Mouse (Mus musculus): Measurements from ENCODE around the gene Slc8a3. TPM values are rescaled to one million over a fixed set of nuclear protein-coding genes. Genes with fewer than 3 reads are reported as not detected.

Slc8a3 gene
- polyA plus RNA-seq, 1 experiment from 2014 or later: 0.16 TPM

DNA sequence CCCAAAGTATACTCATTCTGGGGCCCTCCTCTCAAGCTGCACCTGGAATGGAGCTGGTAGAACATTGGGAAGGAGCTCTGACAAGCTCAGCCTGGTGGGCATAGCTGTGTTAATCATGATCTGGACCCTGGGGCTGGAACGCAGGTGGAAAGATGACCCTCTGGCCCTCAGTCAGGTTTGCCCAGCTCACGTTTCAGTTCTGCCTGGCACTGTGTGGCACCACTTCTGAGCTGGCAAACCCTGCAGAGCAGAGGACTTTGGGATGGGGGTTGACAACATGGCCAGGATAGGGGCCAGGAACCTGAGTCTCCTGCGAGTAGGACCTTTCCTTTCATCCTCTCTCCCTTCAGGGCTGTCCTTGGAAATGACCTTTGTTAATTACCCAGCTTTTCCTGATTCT lies 146.3 kb downstream of the Slc8a3 start:
- no peaks in the 10 kb centered on the region for H3K9me3 ChIP-seq (replicated peaks; ENCODE audit: control insufficient read depth, low read length)
- no peak for ATAC-seq (replicated peaks; ENCODE audit: insufficient number of reproducible peaks, low FRiP score, low TSS enrichment)
- 74% methylated on average over 3 of the region's 3 CpGs for WGBS (ENCODE audit: insufficient replicate concordance)
- H3K4me2 ChIP-seq: no peak overlapping the region
- H3K36me3 ChIP-seq (ENCODE audit: control insufficient read depth, insufficient read depth, low read length): no peaks in the 10 kb centered on the region
- no peak overlapping the region for H3K27ac ChIP-seq (ENCODE audit: low read depth, low read length)
- no peak overlapping the region for H3K9ac ChIP-seq (ENCODE audit: low read depth, low read length)
- H3K4me1 ChIP-seq (ENCODE audit: control insufficient read depth, insufficient read depth, low read length): no peaks in the 10 kb centered on the region
- no peaks in the 10 kb centered on the region for H3K27me3 ChIP-seq (ENCODE audit: control insufficient read depth, insufficient read depth, low read length)
- H3K4me3 ChIP-seq (ENCODE audit: low read depth, low read length): no peak overlapping the region

DNA sequence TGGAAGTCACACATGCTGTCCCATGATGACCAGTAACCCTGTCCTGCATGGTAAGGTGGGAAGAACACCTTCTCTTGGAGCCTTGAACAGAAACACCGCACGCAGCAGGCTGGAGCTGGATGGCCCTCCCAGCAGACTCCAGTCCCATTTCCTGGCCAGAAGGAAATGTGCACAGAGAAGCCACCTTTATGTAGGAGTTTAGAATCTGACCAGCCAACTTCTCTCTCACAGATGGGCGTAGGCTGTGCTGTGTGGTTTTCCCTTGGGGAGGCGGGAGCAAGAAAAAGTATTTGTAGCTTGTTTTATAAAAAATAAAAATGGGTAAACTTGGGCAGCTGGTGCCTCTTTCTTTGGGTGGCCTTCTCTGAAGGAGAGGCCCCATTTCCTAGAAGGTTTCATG lies 146.9 kb downstream of the Slc8a3 start:
- no peak overlapping the region for H3K4me2 ChIP-seq
- no peak overlapping the region for H3K27ac ChIP-seq (ENCODE audit: low read depth, low read length)
- H3K9me3 ChIP-seq (replicated peaks; ENCODE audit: control insufficient read depth, low read length): no peaks in the 10 kb centered on the region
- no peak overlapping the region for H3K4me3 ChIP-seq (ENCODE audit: low read depth, low read length)
- WGBS (ENCODE audit: insufficient replicate concordance): 88% methylated on average over 4 of the region's 4 CpGs
- H3K36me3 ChIP-seq (ENCODE audit: control insufficient read depth, insufficient read depth, low read length): no peaks in the 10 kb centered on the region
- no peaks in the 10 kb centered on the region for H3K4me1 ChIP-seq (ENCODE audit: control insufficient read depth, insufficient read depth, low read length)
- no peaks in the 10 kb centered on the region for H3K27me3 ChIP-seq (ENCODE audit: control insufficient read depth, insufficient read depth, low read length)
- no peak for ATAC-seq (replicated peaks; ENCODE audit: insufficient number of reproducible peaks, low FRiP score, low TSS enrichment)
- H3K9ac ChIP-seq (ENCODE audit: low read depth, low read length): no peak overlapping the region

DNA sequence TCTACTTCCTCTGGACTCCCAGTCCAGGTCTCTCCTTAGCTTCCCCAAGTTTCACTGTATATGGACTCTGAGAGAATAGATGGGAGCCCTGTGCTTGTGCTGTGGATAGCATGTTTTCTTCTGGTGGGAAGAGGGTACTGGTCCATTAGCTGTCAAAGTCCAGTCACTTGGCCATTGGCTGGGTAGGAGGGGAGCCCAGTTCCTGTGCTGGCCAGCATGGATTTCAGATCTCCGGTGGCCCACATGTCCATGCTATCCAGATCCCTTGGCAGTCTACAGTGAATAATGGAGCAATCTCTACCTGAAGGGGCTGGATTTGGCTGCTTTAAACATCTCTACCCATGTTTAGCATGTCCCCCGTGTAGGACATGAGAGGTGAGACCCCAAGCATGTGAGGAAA lies 148.0 kb downstream of the Slc8a3 start:
- Histone ChIP-seq H3K36me3 (ENCODE audit: control insufficient read depth, insufficient read depth, low read length) (no peaks in the 10 kb centered on the region), H3K9me3 (replicated peaks; ENCODE audit: control insufficient read depth, low read length) (no peaks in the 10 kb centered on the region), H3K27me3 (ENCODE audit: control insufficient read depth, insufficient read depth, low read length) (no peaks in the 10 kb centered on the region), H3K4me1 (ENCODE audit: control insufficient read depth, insufficient read depth, low read length) (no peaks in the 10 kb centered on the region), H3K9ac (ENCODE audit: low read depth, low read length) (no peak overlapping the region), H3K4me2 (no peak overlapping the region), H3K27ac (ENCODE audit: low read depth, low read length) (no peak overlapping the region), H3K4me3 (ENCODE audit: low read depth, low read length) (no peak overlapping the region)
- WGBS (ENCODE audit: insufficient replicate concordance): 68% methylated on average over 2 of the region's 2 CpGs
- no peak for ATAC-seq (replicated peaks; ENCODE audit: insufficient number of reproducible peaks, low FRiP score, low TSS enrichment)

DNA sequence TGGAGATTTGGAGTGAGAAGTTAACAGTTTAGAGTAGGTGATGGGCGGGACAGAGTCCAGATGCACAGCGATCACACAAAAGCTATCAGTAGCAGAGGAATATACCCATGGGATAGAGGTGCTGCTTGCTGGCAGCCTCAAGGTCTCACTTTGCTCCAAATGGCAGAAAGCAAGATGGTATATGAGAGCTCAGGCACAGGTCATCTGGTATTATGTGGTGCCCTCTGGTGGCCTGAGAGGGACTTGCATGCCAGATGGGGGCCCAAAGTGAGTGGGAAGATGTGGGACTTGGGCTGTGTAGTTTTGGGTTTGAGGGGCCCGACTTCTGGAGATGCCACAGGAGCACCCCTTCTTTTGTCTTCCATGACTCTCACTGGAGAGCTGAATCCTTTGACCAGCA lies 150.9 kb downstream of the Slc8a3 start:
- Histone ChIP-seq H3K4me3 (ENCODE audit: low read depth, low read length) (no peak overlapping the region), H3K27me3 (ENCODE audit: control insufficient read depth, insufficient read depth, low read length) (no peaks in the 10 kb centered on the region), H3K27ac (ENCODE audit: low read depth, low read length) (no peak overlapping the region), H3K36me3 (ENCODE audit: control insufficient read depth, insufficient read depth, low read length) (no peaks in the 10 kb centered on the region), H3K9me3 (replicated peaks; ENCODE audit: control insufficient read depth, low read length) (no peaks in the 10 kb centered on the region), H3K4me1 (ENCODE audit: control insufficient read depth, insufficient read depth, low read length) (no peaks in the 10 kb centered on the region), H3K9ac (ENCODE audit: low read depth, low read length) (no peak overlapping the region), H3K4me2 (no peak overlapping the region)
- no peak for ATAC-seq (replicated peaks; ENCODE audit: insufficient number of reproducible peaks, low FRiP score, low TSS enrichment)
- 47% methylated on average over 3 of the region's 3 CpGs for WGBS (ENCODE audit: insufficient replicate concordance)

DNA sequence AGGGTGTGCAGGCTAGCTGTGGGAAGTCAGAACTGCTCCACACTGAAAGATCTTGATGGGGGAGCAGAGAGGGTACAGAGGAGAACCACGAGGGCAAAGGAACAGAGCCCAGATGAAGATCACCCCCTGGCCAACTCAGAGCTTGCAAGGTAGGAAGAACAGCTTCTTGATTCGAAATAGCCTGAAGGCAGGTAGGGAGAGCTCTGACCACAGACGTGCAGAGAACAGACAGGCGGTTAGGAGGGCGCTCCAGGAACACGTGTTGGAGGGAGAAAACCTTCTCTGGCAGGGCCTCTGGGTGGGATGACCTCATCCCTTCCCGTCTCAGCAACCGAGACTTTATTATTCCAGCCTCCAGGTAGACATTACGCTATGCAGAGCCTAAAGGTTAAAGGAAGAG lies 157.7 kb downstream of the Slc8a3 start:
- H3K36me3 ChIP-seq (ENCODE audit: control insufficient read depth, insufficient read depth, low read length): no peaks in the 10 kb centered on the region
- ATAC-seq (replicated peaks; ENCODE audit: insufficient number of reproducible peaks, low FRiP score, low TSS enrichment): no peak
- H3K4me1 ChIP-seq (ENCODE audit: control insufficient read depth, insufficient read depth, low read length): no peaks in the 10 kb centered on the region
- H3K9me3 ChIP-seq (replicated peaks; ENCODE audit: control insufficient read depth, low read length): no peaks in the 10 kb centered on the region
- H3K9ac ChIP-seq (ENCODE audit: low read depth, low read length): no peak overlapping the region
- no peak overlapping the region for H3K4me2 ChIP-seq
- 50% methylated on average over 9 of the region's 9 CpGs for WGBS (ENCODE audit: insufficient replicate concordance)
- no peak overlapping the region for H3K4me3 ChIP-seq (ENCODE audit: low read depth, low read length)
- no peaks in the 10 kb centered on the region for H3K27me3 ChIP-seq (ENCODE audit: control insufficient read depth, insufficient read depth, low read length)
- no peak overlapping the region for H3K27ac ChIP-seq (ENCODE audit: low read depth, low read length)

DNA sequence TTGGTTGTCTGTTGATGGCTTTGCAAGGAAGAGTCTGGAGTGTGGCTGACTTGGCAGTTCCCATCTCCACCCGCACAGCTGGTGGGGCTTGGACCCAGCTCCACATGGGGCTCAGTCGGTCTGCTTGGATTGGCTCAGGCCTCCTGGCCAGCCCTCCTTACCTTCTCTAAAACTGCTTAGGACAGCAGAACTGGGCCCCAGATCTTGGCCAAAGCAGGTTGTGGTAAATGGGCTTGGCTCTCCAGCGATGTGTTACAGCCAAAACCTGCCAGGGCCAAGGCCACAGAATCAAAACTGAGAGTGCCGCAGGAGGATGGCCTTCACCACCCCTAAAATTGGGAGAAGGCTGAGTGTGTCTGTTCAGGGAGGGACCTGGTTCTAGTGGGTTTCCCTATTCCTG lies 159.1 kb downstream of the Slc8a3 start:
- no peaks in the 10 kb centered on the region for H3K4me1 ChIP-seq (ENCODE audit: control insufficient read depth, insufficient read depth, low read length)
- no peak overlapping the region for H3K4me2 ChIP-seq
- no peaks in the 10 kb centered on the region for H3K36me3 ChIP-seq (ENCODE audit: control insufficient read depth, insufficient read depth, low read length)
- WGBS (ENCODE audit: insufficient replicate concordance): 88% methylated on average over 4 of the region's 4 CpGs
- H3K9ac ChIP-seq (ENCODE audit: low read depth, low read length): no peak overlapping the region
- H3K27ac ChIP-seq (ENCODE audit: low read depth, low read length): no peak overlapping the region
- ATAC-seq (replicated peaks; ENCODE audit: insufficient number of reproducible peaks, low FRiP score, low TSS enrichment): no peak
- no peak overlapping the region for H3K4me3 ChIP-seq (ENCODE audit: low read depth, low read length)
- H3K27me3 ChIP-seq (ENCODE audit: control insufficient read depth, insufficient read depth, low read length): no peaks in the 10 kb centered on the region
- no peaks in the 10 kb centered on the region for H3K9me3 ChIP-seq (replicated peaks; ENCODE audit: control insufficient read depth, low read length)

DNA sequence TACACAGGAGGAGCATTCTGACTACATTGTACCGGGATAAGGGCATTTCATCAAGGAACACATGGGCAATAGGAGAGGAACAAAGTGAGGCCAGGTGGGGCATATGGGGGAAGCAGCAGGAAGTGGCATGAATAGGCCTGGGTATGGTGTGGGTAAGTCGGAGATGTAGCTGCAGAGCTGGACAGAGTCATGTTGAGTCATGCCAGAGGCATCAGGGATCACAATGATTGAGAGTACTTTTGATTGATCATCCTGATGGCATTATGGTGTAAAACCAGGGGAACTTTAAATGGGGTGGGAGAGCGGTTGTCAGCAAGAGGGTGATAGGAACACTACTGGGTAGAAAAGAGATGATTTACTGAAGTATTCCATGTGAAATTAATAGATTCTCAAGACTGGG lies 160.0 kb downstream of the Slc8a3 start:
- H3K9me3 ChIP-seq (replicated peaks; ENCODE audit: control insufficient read depth, low read length): no peaks in the 10 kb centered on the region
- no peaks in the 10 kb centered on the region for H3K27me3 ChIP-seq (ENCODE audit: control insufficient read depth, insufficient read depth, low read length)
- WGBS (ENCODE audit: insufficient replicate concordance): 79% methylated on average over 3 of the region's 3 CpGs
- no peaks in the 10 kb centered on the region for H3K4me1 ChIP-seq (ENCODE audit: control insufficient read depth, insufficient read depth, low read length)
- H3K27ac ChIP-seq (ENCODE audit: low read depth, low read length): no peak overlapping the region
- H3K4me2 ChIP-seq: no peak overlapping the region
- no peaks in the 10 kb centered on the region for H3K36me3 ChIP-seq (ENCODE audit: control insufficient read depth, insufficient read depth, low read length)
- no peak overlapping the region for H3K9ac ChIP-seq (ENCODE audit: low read depth, low read length)
- no peak for ATAC-seq (replicated peaks; ENCODE audit: insufficient number of reproducible peaks, low FRiP score, low TSS enrichment)
- H3K4me3 ChIP-seq (ENCODE audit: low read depth, low read length): no peak overlapping the region

DNA sequence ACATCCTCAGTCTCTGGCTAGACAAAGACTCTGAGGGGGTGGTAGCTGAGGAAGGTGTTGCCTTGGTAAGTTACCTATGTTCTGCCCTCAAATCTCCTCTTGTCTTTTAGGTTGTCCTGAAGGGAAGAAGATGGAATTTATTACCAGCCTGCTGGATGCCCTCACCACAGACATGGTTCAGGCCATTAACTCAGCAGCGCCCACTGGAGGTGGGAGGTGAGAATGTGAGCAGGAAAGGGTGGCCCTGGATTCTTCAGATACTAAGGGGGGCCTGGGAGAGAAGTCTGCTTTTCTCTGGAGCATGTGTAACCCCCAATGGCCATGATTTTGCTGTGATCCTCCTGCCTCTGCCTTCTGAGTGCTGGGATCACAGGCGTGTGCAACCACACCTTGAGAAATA lies 162.9 kb downstream of the Slc8a3 start:
- Histone ChIP-seq H3K4me3 (ENCODE audit: low read depth, low read length) (no peak overlapping the region), H3K27me3 (ENCODE audit: control insufficient read depth, insufficient read depth, low read length) (no peaks in the 10 kb centered on the region), H3K4me1 (ENCODE audit: control insufficient read depth, insufficient read depth, low read length) (no peaks in the 10 kb centered on the region), H3K27ac (ENCODE audit: low read depth, low read length) (no peak overlapping the region), H3K36me3 (ENCODE audit: control insufficient read depth, insufficient read depth, low read length) (no peaks in the 10 kb centered on the region), H3K4me2 (no peak overlapping the region), H3K9ac (ENCODE audit: low read depth, low read length) (no peak overlapping the region), H3K9me3 (replicated peaks; ENCODE audit: control insufficient read depth, low read length) (no peaks in the 10 kb centered on the region)
- WGBS (ENCODE audit: insufficient replicate concordance): 82% methylated on average over 2 of the region's 2 CpGs
- no peak for ATAC-seq (replicated peaks; ENCODE audit: insufficient number of reproducible peaks, low FRiP score, low TSS enrichment)

DNA sequence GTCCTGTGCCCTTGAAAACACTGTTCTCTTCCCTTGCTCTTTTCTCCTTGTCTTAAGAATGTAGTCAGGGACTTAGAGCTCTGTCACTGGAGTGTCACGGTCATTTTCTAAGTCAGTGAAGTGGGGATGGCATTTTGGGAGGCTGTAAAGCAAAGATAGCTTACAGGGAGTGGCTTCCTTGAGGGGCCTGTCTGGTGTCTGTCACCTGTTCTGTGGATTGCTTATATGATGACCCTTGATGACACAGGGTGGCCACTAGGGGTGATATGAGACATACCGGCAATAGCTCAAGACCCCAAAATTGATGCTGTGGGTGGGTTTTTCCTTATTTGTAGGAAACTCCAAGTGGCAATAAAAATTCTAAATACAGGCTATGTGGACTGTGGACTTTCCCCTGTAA lies 164.5 kb downstream of the Slc8a3 start:
- no peaks in the 10 kb centered on the region for H3K27me3 ChIP-seq (ENCODE audit: control insufficient read depth, insufficient read depth, low read length)
- no peak overlapping the region for H3K9ac ChIP-seq (ENCODE audit: low read depth, low read length)
- no peaks in the 10 kb centered on the region for H3K4me1 ChIP-seq (ENCODE audit: control insufficient read depth, insufficient read depth, low read length)
- ATAC-seq (replicated peaks; ENCODE audit: insufficient number of reproducible peaks, low FRiP score, low TSS enrichment): no peak
- H3K9me3 ChIP-seq (replicated peaks; ENCODE audit: control insufficient read depth, low read length): no peaks in the 10 kb centered on the region
- WGBS (ENCODE audit: insufficient replicate concordance): 54% methylated on average over 2 of the region's 2 CpGs
- H3K36me3 ChIP-seq (ENCODE audit: control insufficient read depth, insufficient read depth, low read length): no peaks in the 10 kb centered on the region
- no peak overlapping the region for H3K27ac ChIP-seq (ENCODE audit: low read depth, low read length)
- no peak overlapping the region for H3K4me2 ChIP-seq
- H3K4me3 ChIP-seq (ENCODE audit: low read depth, low read length): no peak overlapping the region
